Mouse (Mus musculus) CH12.LX (cell line): ENCODE measurements at regions not wholly inside any gene's neighbourhood (a gene's known extent, or its start where the extent isn't known, plus 50 kb on each side); places are given as distances from the start of the nearest gene placed in this dataset.

ENCODE experiments used
- CTCF ChIP-seq, 2 experiments: IDR thresholded peaks in 1 of 2; conservative IDR thresholded peaks in 1 of 2; 2 replicates each; pipeline ENCODE4 v1.5.1; 2011 to 2012; ENCODE audit warnings: low read depth in 2 of 2, low read length in 2 of 2, improper control_type of control experiment in 1 of 2, inconsistent platforms in 1 of 2, mild to moderate bottlenecking in 1 of 2, moderate library complexity in 1 of 2
- ZC3H11A ChIP-seq: IDR thresholded peaks from 2 replicates; pipeline ENCODE4 v1.6.1; 2012; ENCODE audit warnings: low read depth, mild to moderate bottlenecking, inconsistent platforms, low read length, improper control_type of control experiment

DNA sequence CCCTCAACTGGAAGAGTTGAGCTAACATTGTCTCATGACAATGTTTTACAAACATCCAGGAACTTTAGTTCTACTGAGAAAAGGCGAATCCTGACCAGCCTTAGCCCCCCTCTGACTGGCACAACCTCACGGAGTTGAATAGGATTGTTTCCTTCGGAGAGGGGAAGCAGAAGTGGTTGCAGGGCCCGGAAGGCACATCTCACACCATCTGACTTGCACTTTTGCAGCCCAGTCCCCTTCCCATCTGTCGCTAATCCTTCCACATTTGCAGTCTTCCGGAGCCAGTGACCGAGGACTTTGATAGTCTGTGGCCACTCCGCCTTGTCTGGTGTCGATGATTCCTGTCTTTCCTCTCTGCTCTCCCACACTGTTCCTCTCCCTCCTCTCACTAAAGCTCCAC, 162.8 kb upstream of the Gadl1 start:
- TF ChIP-seq CTCF (conservative IDR thresholded peaks at IDR 0.05 in 1 of 2, IDR thresholded peaks at IDR 0.05 in 1 of 2; ENCODE audit: low read depth in 2 of 2, low read length in 2 of 2) (no peak), ZC3H11A (no peak)
